Mouse (Mus musculus): ENCODE results near the gene Fam19a3.
A peak's percentile ranks its signal among the peaks of the same experiment; 100 is the strongest.

Fam19a3 gene

GRCm38 (mm10) chr3:104792360-104793270 is 11.0 kb upstream of the Fam19a3 start:
- DNase-seq (ENCODE audit: low spot score in 2 of 2): no peak

GRCm38 (mm10) chr3:104791671-104792070 is 10.0 kb upstream of the Fam19a3 start:
- DNase-seq (ENCODE audit: low spot score in 2 of 2): no peak

- DNase-seq (ENCODE audit: low spot score in 2 of 2): no peak
Observed at GRCm38 (mm10) chr3:104791017-104791416, 9.4 kb upstream of the Fam19a3 start.

GRCm38 (mm10) chr3:104790401-104790937 is 8.8 kb upstream of the Fam19a3 start:
- DNase-seq (ENCODE audit: low spot score in 2 of 2): no peak

- DNase-seq (ENCODE audit: low spot score in 2 of 2): no peak
Observed at GRCm38 (mm10) chr3:104789822-104790221, 8.2 kb upstream of the Fam19a3 start.

- no peak for DNase-seq (ENCODE audit: low spot score in 2 of 2)
Observed at GRCm38 (mm10) chr3:104789312-104789605, 7.6 kb upstream of the Fam19a3 start.

- DNase-seq (ENCODE audit: low spot score in 2 of 2): peak; percentile 28 to 56
Observed at GRCm38 (mm10) chr3:104788561-104789311, 7.1 kb upstream of the Fam19a3 start.

- no peak for DNase-seq (ENCODE audit: low spot score in 2 of 2)
Observed at GRCm38 (mm10) chr3:104788075-104788474, 6.4 kb upstream of the Fam19a3 start, which contains the start of gene Rhoc. Gene Rhoc (plus strand): TSS chr3:104788375.

- no peak for DNase-seq (ENCODE audit: low spot score in 2 of 2)
Observed at GRCm38 (mm10) chr3:104785284-104785683, 3.6 kb upstream of the Fam19a3 start.

GRCm38 (mm10) chr3:104783971-104784500 is 2.4 kb upstream of the Fam19a3 start:
- no peak for DNase-seq (ENCODE audit: low spot score in 2 of 2)

GRCm38 (mm10) chr3:104782061-104782681 is 531 bp upstream of the Fam19a3 start:
- no peak for DNase-seq (ENCODE audit: low spot score in 2 of 2)

GRCm38 (mm10) chr3:104780561-104781420 is 849 bp downstream of the Fam19a3 start, which contains the start of gene Ppm1j:
Gene Ppm1j (plus strand): TSS chr3:104781056.
- peak; percentile 37 to 65 for DNase-seq (ENCODE audit: low spot score in 2 of 2)

GRCm38 (mm10) chr3:104779949-104780348 is 1.7 kb downstream of the Fam19a3 start:
- DNase-seq (ENCODE audit: low spot score in 2 of 2): peak; percentile 54 to 72

- no peak for DNase-seq (ENCODE audit: low spot score in 2 of 2)
Observed at GRCm38 (mm10) chr3:104777342-104777741, 4.3 kb downstream of the Fam19a3 start.

- DNase-seq (ENCODE audit: low spot score in 2 of 2): no peak
Observed at GRCm38 (mm10) chr3:104773301-104773700, 8.3 kb downstream of the Fam19a3 start.

GRCm38 (mm10) chr3:104771460-104771859 is 10.2 kb downstream of the Fam19a3 start:
- no peak for DNase-seq (ENCODE audit: low spot score in 2 of 2)

- DNase-seq (ENCODE audit: low spot score in 2 of 2): no peak
Observed at GRCm38 (mm10) chr3:104770918-104771317, 10.7 kb downstream of the Fam19a3 start.

GRCm38 (mm10) chr3:104770035-104770434 is 11.6 kb downstream of the Fam19a3 start:
- peak in 1 of 2 experiments; percentile 65 for DNase-seq (ENCODE audit: low spot score in 2 of 2)

GRCm38 (mm10) chr3:104769135-104769534 is 12.5 kb downstream of the Fam19a3 start:
- DNase-seq (ENCODE audit: low spot score in 2 of 2): no peak

GRCm38 (mm10) chr3:104767716-104768115 is 13.9 kb downstream of the Fam19a3 start:
- DNase-seq (ENCODE audit: low spot score in 2 of 2): no peak

- no peak for DNase-seq (ENCODE audit: low spot score in 2 of 2)
Observed at GRCm38 (mm10) chr3:104767141-104767540, 14.5 kb downstream of the Fam19a3 start.
